Mouse (Mus musculus): Measurements from ENCODE around the gene Npas1. TPM values are rescaled to one million over a fixed set of nuclear protein-coding genes. Genes with fewer than 3 reads are reported as not detected.
A peak's percentile ranks its signal among the peaks of the same experiment; 100 is the strongest.

Npas1 gene
- total RNA-seq, 2 experiments from 2014 or later: not detected

DNA sequence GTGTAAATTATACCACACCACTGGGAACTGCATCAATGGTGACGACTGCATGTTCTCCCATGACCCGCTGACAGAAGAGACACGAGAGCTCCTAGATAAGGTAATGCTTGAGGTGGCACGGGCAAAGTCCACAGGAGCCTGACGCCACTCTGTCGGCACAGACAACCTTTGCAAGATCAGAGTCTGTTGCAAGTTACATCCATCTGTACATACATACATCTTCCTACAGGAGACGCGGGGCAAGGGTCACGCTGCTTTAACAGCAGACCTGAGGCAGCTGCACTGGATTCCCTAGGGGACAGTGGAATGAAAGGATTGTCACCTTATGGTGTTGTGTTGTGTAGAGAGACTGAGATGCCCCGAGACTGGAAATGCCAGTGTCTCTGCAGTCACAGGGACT, 51.8 kb downstream of the Npas1 start:
- DNase-seq (ENCODE audit: low spot score): no peak
- intact Hi-C loops (cut with DNase I): loop anchor here (1.0 to 10.0 kb wide), 2 partner anchors 29 to 51 kb away; no protein-coding TSS in a partner anchor

DNA sequence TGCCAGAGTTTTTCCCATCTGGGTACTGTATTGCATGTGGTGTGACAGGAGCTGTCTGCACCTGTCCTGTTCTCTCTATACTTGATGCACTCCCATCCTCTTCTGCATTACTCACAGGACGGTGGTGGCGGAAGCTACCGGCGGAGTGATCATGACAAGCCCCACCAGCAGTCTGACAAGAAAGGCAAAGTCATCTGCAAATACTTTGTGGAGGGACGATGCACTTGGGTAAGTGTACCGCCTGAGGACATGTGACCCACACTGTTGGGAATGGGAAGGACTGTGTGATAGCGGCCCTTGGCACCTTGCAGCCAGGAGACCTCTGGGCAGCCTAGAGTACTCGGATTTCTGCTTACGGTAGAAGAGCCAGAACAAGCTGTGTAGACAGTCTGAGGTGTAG, 53.8 kb downstream of the Npas1 start:
- intact Hi-C loops (cut with DNase I): loop anchor here (10.0 kb wide), 1 partner anchor 49 kb away; no protein-coding TSS in a partner anchor
- no peak for DNase-seq (ENCODE audit: low spot score)

DNA sequence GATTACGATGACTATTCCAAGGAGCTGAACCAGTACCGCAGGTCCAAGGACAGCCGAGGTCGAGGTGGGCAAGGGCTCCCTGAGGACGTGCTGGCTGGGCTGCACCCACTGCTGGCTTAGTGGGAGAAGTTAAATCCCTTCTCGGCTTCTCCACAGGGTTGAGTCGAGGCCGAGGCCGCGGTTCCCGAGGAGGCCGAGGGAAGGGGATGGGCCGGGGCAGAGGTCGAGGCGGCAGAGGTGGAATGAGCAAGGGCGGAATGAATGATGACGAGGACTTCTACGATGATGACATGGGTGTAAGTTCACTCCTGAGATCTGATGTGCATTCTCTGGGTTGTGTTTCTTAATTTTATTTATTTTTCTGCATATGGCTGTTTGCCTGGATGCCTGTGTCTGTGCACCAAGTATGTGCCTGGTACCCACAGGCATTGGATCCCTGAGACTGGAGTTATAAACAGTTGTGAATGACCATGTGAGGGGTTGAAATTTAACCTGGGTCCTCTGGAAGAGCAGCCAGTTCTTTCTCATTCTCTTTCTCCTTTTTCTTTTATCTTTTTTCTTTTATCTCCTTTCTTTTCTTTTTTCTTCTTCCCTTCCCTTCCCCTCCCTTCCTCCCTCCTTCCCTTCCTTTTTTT, 55.2 kb downstream of the Npas1 start:
- DNase-seq (ENCODE audit: low spot score): no peak
- intact Hi-C loops (cut with DNase I): loop anchor here (10.0 kb wide), 1 partner anchor 48 kb away; no protein-coding TSS in a partner anchor

DNA sequence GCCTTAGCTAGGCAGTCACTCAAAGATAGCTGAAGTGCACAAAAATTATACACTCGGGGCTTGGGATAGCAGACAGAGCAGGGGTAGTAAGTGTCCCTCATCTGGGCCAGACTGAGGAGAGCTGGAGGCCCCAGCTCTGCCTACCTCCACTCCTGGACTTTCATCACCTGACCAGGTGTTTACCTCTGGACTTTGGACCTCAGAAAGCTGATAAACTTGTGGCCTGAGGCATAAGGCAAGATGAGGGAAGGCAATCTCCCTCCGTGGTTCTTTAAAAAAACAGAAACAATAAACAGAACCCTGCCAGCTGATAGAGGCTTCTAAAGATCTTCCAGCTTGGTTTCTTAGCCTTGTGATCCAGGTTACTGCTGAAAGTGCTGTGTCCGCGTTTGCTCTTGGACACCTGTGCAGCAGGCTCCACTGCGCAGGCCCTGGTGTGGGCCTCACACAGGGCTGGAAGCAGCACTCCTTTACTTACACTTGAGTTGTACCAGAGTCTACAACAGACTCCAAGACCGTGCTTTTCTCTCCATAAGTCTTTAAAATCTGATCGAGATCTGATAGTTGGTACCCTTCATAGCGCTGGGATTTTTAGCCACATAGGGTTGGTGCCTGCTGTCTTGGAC, 56.9 kb downstream of the Npas1 start:
- intact Hi-C loops (cut with DNase I): loop anchor here (10.0 kb wide), 1 partner anchor 46 kb away; no protein-coding TSS in a partner anchor
- DNase-seq (ENCODE audit: low spot score): no peak

DNA sequence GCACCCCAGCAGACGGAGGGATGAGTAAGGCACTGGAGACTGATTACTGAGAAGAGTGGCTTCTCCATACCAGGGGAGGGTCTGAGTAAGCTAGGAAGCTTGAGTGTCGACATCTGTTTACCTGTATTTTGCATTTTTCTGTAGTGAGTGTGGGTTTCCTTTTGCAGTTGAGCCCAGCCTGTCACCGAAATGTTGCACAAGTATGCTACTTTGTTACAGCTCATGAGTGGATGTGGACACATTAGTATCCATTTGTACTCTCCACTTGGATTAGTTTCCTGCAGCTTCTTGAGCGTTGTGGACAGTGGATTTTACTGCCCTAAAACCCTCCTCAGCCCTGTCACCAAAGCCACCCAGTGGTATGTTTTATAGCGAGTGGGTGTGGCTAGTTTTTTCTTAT, 58.8 kb downstream of the Npas1 start:
- intact Hi-C loops (cut with DNase I): no loop called here
- no peak for DNase-seq (ENCODE audit: low spot score)

DNA sequence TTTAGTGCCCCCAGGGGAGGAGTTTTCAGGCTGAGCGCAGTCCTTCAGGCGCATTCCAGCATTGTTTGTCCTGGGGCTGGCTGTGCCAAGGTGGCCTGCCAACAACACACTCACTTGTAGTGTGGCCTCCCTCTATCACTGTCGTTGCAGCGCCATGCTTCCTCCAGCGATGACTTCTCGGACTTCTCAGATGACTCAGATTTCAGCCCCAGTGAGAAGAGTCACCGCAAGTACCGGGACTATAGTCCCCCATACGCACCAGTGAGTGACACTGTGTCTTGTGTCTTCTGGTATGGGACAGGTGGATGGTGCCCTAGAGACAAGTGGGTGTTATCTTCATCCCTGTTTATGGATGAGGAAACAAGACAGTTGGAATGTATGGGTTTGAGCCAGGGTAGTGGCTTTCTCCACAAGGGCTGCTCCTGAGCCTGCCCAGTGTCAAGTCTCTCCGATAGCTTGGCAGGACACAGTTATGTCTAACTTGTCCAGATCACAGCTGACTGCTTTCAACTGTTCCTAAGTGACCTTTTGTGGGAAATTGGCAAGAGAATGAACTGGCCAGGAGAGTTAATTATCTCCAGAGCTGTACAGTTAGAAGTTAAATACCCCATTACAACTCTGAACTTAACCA, 60.3 kb downstream of the Npas1 start:
- intact Hi-C loops (cut with DNase I): no loop called here
- peak; percentile 51 for DNase-seq (ENCODE audit: low spot score)

DNA sequence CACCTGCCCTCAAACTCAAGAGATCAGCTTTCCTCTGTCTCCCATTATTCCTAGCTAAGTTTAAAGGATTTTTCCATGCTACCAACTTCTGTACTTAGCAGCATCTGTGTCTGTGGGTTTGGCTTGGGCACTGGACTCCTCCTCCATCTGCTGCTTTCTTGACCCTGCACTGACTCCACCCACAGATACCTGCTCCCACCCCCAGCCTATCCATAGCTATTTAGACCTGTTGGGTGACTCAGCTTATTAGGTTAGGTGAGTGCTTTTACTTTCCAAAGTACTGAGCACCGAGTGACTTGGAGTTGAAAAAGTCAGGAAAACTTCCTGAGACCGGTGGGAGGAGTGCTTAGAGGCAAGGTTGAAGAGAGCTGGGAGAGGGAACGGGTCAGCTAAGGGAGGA, 62.1 kb downstream of the Npas1 start:
- intact Hi-C loops (cut with DNase I): no loop called here
- DNase-seq (ENCODE audit: low spot score): no peak

DNA sequence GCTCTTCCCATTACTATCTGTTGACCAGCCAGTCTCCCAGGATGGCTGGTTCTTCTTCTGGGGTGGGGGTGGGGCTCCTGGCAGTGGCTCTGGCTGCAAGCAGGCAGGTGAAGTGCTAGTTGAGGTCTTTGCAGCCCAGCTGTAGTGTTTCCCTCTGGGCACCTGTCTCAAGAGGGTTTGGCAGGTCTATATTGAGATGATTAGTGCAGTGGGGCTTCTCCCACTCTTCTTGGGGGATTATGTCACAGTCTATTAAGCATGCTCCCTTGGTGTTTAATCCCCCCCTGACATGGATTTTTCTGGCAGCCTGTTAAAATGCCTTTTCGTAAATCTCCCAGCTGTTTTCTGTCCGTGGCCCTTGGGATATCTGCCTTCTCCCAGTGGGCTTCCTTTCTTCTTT, 64.6 kb downstream of the Npas1 start:
- intact Hi-C loops (cut with DNase I): no loop called here
- no peak for DNase-seq (ENCODE audit: low spot score)

DNA sequence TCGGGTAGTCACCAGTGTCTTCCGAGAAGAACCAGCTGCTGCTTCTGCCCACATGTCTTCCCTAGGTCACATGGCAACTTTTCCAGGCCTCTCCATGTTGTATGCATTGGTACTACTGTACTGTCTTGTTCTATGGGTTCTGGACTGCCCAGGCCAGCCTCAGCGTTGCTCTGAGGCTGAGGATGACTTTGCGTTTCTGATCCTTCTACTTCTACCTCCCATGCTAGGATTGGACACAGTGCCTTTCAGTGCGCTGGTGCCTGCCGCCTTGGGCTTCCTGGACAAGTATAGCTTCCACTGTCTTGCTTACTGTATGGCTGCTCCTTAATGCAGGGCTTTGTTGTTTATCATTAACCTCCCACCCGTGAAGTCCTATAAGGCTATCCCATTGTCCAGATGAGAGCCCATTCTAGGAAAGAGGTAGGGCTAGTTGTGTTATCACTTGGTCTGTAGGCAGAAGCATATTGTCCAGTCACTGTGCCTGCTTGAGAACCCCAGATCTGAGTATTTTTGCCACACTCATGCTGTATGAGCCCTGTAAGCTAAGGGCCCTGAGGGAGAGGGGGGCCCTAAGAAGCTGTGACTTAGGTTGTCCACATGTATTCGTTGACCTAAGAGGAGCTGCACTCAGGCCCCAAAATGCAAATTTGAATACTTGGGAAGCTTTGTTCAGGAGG, 65.2 kb downstream of the Npas1 start:
- intact Hi-C loops (cut with DNase I): no loop called here
- no peak for DNase-seq (ENCODE audit: low spot score)

DNA sequence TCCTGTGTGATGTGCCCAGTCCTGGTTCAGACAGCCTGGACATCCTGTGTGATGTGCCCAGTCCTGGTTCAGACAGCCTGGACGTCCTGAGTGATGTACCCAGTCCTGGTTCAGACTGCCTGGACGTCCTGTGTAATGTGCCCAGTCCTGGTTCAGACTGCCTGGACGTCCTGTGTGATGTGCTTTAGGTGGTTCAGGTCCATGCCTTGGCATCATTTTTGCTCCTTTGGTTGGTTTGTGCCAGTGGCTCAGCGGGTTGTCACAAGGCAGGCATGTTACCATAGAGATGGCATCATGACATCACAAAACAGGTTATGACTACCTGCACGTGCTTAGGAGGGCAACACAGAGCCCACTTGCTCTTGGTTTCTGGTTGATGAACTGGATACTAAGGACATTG, 66.4 kb downstream of the Npas1 start:
- no peak for DNase-seq (ENCODE audit: low spot score)
- intact Hi-C loops (cut with DNase I): no loop called here

DNA sequence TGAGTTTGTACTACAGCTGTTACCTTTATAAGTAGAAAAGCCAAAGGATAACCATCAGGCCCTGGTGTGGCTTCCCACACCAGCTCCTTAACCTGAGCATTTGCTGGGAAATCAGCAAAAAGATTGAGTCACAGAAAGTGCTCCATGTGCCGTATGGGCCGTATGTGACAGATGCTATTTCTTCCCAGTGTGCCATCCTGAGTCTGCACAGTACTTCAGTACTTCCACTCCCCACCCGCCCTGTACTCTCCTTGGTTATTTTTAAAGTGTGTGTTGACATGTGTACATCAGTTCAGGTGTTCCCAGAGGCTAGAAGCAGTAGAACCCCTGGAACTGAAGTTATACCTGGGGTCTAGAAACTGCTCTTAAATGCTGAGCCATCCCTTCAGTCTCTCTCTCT, 70.5 kb downstream of the Npas1 start:
- DNase-seq (ENCODE audit: low spot score): no peak
- intact Hi-C loops (cut with DNase I): no loop called here

Other genes starting within 250 kb of the Npas1 start
- gene C5ar2, start 233.6 kb downstream of the Npas1 start, total RNA-seq (2021): 1 to 10 TPM; 1.4 to 1.9 TPM
- gene C5ar1, start 218.2 kb downstream of the Npas1 start, total RNA-seq (2021): 1 to 10 TPM; 5.1 to 6.5 TPM
- 10 to 100 TPM; 13.7 to 15.0 TPM for gene Inafm1, start 204.1 kb downstream of the Npas1 start, total RNA-seq (2021)
- gene Ccdc9, start 190.9 kb downstream of the Npas1 start, total RNA-seq (2021): 10 to 100 TPM; 30.7 to 35.3 TPM
- gene Bbc3, start 169.3 kb downstream of the Npas1 start, total RNA-seq (2021): 1 to 10 TPM; 3.7 to 4.7 TPM
- 10 to 100 TPM; 35.2 to 37.2 TPM for gene Sae1, start 89.9 kb downstream of the Npas1 start, total RNA-seq (2021)
- 10 to 100 TPM; 29.0 to 29.9 TPM for gene Zc3h4, start 76.8 kb downstream of the Npas1 start, total RNA-seq (2021)
- gene Tmem160, start 24.9 kb downstream of the Npas1 start, total RNA-seq (2021): 10 to 100 TPM; 82.2 to 88.1 TPM
- 10 to 100 TPM; 34.2 to 35.8 TPM for gene Arhgap35, start 137.3 kb upstream of the Npas1 start, total RNA-seq (2021)
- gene Ceacam15, start 198.0 kb upstream of the Npas1 start, total RNA-seq (2021): not detected
- not detected for gene Ceacam9, start 244.2 kb upstream of the Npas1 start, total RNA-seq (2021)